Mouse (Mus musculus) urinary bladder, postnatal 4 days (tissue): ENCODE results near the gene Cog5.

ENCODE experiments used
- DNase-seq, 2 experiments: peaks; one replicate each; pipeline ENCODE4 v3.0.0; 2021 to 2022; ENCODE audit warnings: low spot score in 2 of 2

The Cog5 gene

GRCm38 (mm10) chr12:31892771-31893170 is 238.1 kb downstream of the Cog5 start:
- no peak for DNase-seq

- no peak for DNase-seq
These were observed 240.5 kb downstream of the Cog5 start for GRCm38 (mm10) chr12:31895095-31895734.

GRCm38 (mm10) chr12:31895888-31896287 is 241.2 kb downstream of the Cog5 start:
- no peak for DNase-seq

GRCm38 (mm10) chr12:31896295-31896694 is 241.6 kb downstream of the Cog5 start:
- no peak for DNase-seq

- DNase-seq = no peak
These were observed 242.3 kb downstream of the Cog5 start for GRCm38 (mm10) chr12:31896986-31897385.

- DNase-seq = no peak
These were observed 242.8 kb downstream of the Cog5 start for GRCm38 (mm10) chr12:31897456-31897855.

GRCm38 (mm10) chr12:31900391-31900914 is 245.8 kb downstream of the Cog5 start:
- no peak for DNase-seq

GRCm38 (mm10) chr12:31905696-31906551 is 251.3 kb downstream of the Cog5 start:
- DNase-seq = no peak

- no peak for DNase-seq
These were observed 252.8 kb downstream of the Cog5 start for GRCm38 (mm10) chr12:31907436-31907835.

- DNase-seq = no peak
These were observed 258.4 kb downstream of the Cog5 start for GRCm38 (mm10) chr12:31912966-31913551.

GRCm38 (mm10) chr12:31913614-31914013 is 258.9 kb downstream of the Cog5 start:
- no peak for DNase-seq

- no peak for DNase-seq
These were observed 262.0 kb downstream of the Cog5 start for GRCm38 (mm10) chr12:31916691-31917090.

GRCm38 (mm10) chr12:31917245-31917644 is 262.6 kb downstream of the Cog5 start:
- peak in 1 of 2 experiments; percentile 42 for DNase-seq

- DNase-seq = no peak
These were observed 266.1 kb downstream of the Cog5 start for GRCm38 (mm10) chr12:31920464-31921405.

GRCm38 (mm10) chr12:31924135-31924534 is 269.5 kb downstream of the Cog5 start:
- DNase-seq = no peak

- no peak for DNase-seq
These were observed 270.7 kb downstream of the Cog5 start for GRCm38 (mm10) chr12:31925343-31925742.

- DNase-seq = peak in 1 of 2 experiments; percentile 30
These were observed 272.0 kb downstream of the Cog5 start for GRCm38 (mm10) chr12:31926661-31927061.

- no peak for DNase-seq
These were observed 273.8 kb downstream of the Cog5 start for GRCm38 (mm10) chr12:31928498-31928897.

- no peak for DNase-seq
These were observed 277.1 kb downstream of the Cog5 start for GRCm38 (mm10) chr12:31931818-31932217.

GRCm38 (mm10) chr12:31936657-31937300 is 282.1 kb downstream of the Cog5 start:
- DNase-seq = no peak

GRCm38 (mm10) chr12:31937613-31938012 is 282.9 kb downstream of the Cog5 start:
- DNase-seq = no peak
